Mouse (Mus musculus): ENCODE results near the gene Olfr476. TPM values are rescaled to one million over a fixed set of nuclear protein-coding genes. Genes with fewer than 3 reads are reported as not detected.
"Not testable (repeated sequence)": the region's sequence is repeated elsewhere in the genome, so short reads cannot be mapped to it uniquely, and the experiment has no call there.

The Olfr476 gene
- polyA plus RNA-seq (2015; fragmentation: Nextera tagmentation; extraction: Ambion mirVana), result not detected in 2 replicates

DNA sequence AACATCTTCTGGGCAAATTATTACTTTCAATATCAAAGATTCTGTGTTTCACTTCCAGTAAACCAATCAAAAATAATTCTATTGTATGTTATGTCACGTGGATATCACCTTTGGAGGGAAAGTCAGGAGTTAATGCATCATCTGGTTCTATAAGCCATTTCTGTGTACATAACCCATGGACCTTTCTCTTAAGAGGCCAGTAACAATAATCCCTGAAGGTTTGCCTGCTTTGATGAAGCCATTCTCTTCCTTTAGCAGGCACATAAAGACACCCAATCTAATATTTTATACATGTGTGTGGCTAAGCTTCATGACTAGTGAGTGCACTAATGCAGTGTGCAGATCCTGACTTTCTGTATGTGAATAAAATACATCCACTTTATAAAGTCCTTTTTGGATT lies at the start of gene Olfr476:
TSS of gene Olfr476 (plus strand) at position 301 of the 400 bp plus-strand sequence.
- Histone ChIP-seq H3K36me3 (no peaks in the 10 kb centered on the region), H3K9ac (no peak within 1 kb of the TSS), H3K4me2 (no peak within 1 kb of the TSS), H3K4me1 (replicated peaks) (no peaks in the 10 kb centered on the region), H3K27ac (no peak within 1 kb of the TSS), H3K9me3 (replicated peaks) (no peaks in the 10 kb centered on the region), H3K27me3 (no peaks in the 10 kb centered on the region), H3K4me3 (replicated peaks) (no peak within 1 kb of the TSS)
- ATAC-seq (ENCODE audit: low read depth) (no peak), DNase-seq (no peak)
- 31% methylated on average over 1 of the region's 1 CpGs for WGBS (ENCODE audit: insufficient replicate concordance)

DNA sequence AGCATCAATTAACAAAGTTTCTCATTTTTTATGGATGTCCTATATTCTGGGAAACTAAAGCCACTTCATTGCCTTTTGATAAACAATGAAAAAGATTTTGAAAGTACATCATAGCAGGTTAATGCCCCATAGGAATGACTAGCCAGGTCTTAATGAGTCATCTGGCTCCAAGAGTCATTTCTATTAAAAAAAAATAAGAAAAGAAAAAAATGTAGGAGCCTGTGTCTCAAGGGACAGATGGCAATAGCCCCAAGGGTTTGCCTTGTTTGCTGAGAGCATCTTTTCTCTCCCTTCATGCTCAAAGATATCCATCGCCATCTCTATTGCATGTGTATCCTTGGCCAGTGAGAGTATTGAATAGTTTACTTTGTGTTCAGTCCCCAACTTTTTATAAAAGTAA lies 34.5 kb upstream of the Olfr476 start, which contains the start of gene Olfr473:
TSS of gene Olfr473 (plus strand) at position 301 of the 400 bp plus-strand sequence.
- Histone ChIP-seq H3K27ac (no peak within 1 kb of the TSS), H3K27me3 (no peaks in the 10 kb centered on the region), H3K4me3 (replicated peaks) (no peak within 1 kb of the TSS), H3K9me3 (replicated peaks) (no peaks in the 10 kb centered on the region), H3K4me2 (no peak within 1 kb of the TSS), H3K9ac (no peak within 1 kb of the TSS), H3K4me1 (replicated peaks) (no peaks in the 10 kb centered on the region), H3K36me3 (no peaks in the 10 kb centered on the region)
- DNase-seq (no peak), ATAC-seq (ENCODE audit: low read depth) (no peak)
- 67% methylated on average over 1 of the region's 1 CpGs for WGBS (ENCODE audit: insufficient replicate concordance)

GRCm38 (mm10) chr7:107952539-107952938 lies 12.1 kb upstream of the Olfr476 start:
- WGBS (ENCODE audit: insufficient replicate concordance), result 77% methylated on average over 12 of the region's 12 CpGs
- not testable (repeated sequence) for H3K4me1 ChIP-seq (replicated peaks); H3K36me3 ChIP-seq; H3K9ac ChIP-seq; ATAC-seq (ENCODE audit: low read depth); DNase-seq; H3K9me3 ChIP-seq (replicated peaks); H3K27ac ChIP-seq; H3K4me3 ChIP-seq (replicated peaks); H3K4me2 ChIP-seq; H3K27me3 ChIP-seq

- Histone ChIP-seq H3K4me1 (replicated peaks) (no peaks in the 10 kb centered on the region), H3K4me2 (no peak within 1 kb of the TSS), H3K9ac (no peak within 1 kb of the TSS), H3K36me3 (no peaks in the 10 kb centered on the region), H3K27me3 (no peaks in the 10 kb centered on the region), H3K27ac (no peak within 1 kb of the TSS), H3K4me3 (replicated peaks) (no peak within 1 kb of the TSS), H3K9me3 (replicated peaks) (no peaks in the 10 kb centered on the region; the same call in 1 of the 2 replicates)
- 54% methylated on average over 1 of the region's 1 CpGs for WGBS (ENCODE audit: insufficient replicate concordance)
- no peak for DNase-seq
- ATAC-seq (ENCODE audit: low read depth), result no peak
Observed at GRCm38 (mm10) chr7:107954343-107954742, 10.3 kb upstream of the Olfr476 start, which contains the start of gene Olfr474. TSS of gene Olfr474 (plus strand) at chr7:107954643.

- Histone ChIP-seq H3K27ac (no peak within 1 kb of the TSS), H3K9me3 (replicated peaks) (no peaks in the 10 kb centered on the region), H3K27me3 (no peaks in the 10 kb centered on the region), H3K4me3 (replicated peaks) (no peak within 1 kb of the TSS), H3K9ac (no peak within 1 kb of the TSS), H3K36me3 (no peaks in the 10 kb centered on the region), H3K4me1 (replicated peaks) (no peaks in the 10 kb centered on the region), H3K4me2 (no peak within 1 kb of the TSS)
- DNase-seq (no peak), ATAC-seq (ENCODE audit: low read depth) (no peak)
- 47% methylated on average over 2 of the region's 2 CpGs for WGBS (ENCODE audit: insufficient replicate concordance)
Observed at GRCm38 (mm10) chr7:107986393-107986792, 21.8 kb downstream of the Olfr476 start, which contains the start of gene Olfr477. TSS of gene Olfr477 (plus strand) at chr7:107986693.

GRCm38 (mm10) chr7:108014256-108014655 lies 49.7 kb downstream of the Olfr476 start:
- not testable (repeated sequence) for H3K27ac ChIP-seq; H3K27me3 ChIP-seq; H3K36me3 ChIP-seq; H3K4me3 ChIP-seq (replicated peaks); DNase-seq; H3K4me1 ChIP-seq (replicated peaks); H3K9me3 ChIP-seq (replicated peaks); ATAC-seq (ENCODE audit: low read depth); H3K4me2 ChIP-seq; H3K9ac ChIP-seq

Other genes starting within 250 kb of the Olfr476 start
- gene Cyb5r2, start 206.8 kb upstream of the Olfr476 start, polyA plus RNA-seq (2015; fragmentation: Nextera tagmentation; extraction: Ambion mirVana), result 0.03 and 0.09 TPM in 2 replicates
- not detected in 2 replicates for gene Ovch2, start 163.6 kb upstream of the Olfr476 start, polyA plus RNA-seq (2015; fragmentation: Nextera tagmentation; extraction: Ambion mirVana)
- not detected in 2 replicates for gene Olfr467, start 152.5 kb upstream of the Olfr476 start, polyA plus RNA-seq (2015; fragmentation: Nextera tagmentation; extraction: Ambion mirVana)
- not detected in 2 replicates for gene Olfr469, start 139.3 kb upstream of the Olfr476 start, polyA plus RNA-seq (2015; fragmentation: Nextera tagmentation; extraction: Ambion mirVana)
- not detected in 2 replicates for gene Olfr470, start 117.3 kb upstream of the Olfr476 start, polyA plus RNA-seq (2015; fragmentation: Nextera tagmentation; extraction: Ambion mirVana)
- not detected in 2 replicates for gene Olfr472, start 66.9 kb upstream of the Olfr476 start, polyA plus RNA-seq (2015; fragmentation: Nextera tagmentation; extraction: Ambion mirVana)
- gene Olfr473, start 34.4 kb upstream of the Olfr476 start, polyA plus RNA-seq (2015; fragmentation: Nextera tagmentation; extraction: Ambion mirVana), result not detected in 2 replicates
- gene Olfr474, start 10.2 kb upstream of the Olfr476 start, polyA plus RNA-seq (2015; fragmentation: Nextera tagmentation; extraction: Ambion mirVana), result not detected in 2 replicates
- not detected in 2 replicates for gene Olfr477, start 21.9 kb downstream of the Olfr476 start, polyA plus RNA-seq (2015; fragmentation: Nextera tagmentation; extraction: Ambion mirVana)
- gene Olfr478, start 69.2 kb downstream of the Olfr476 start, polyA plus RNA-seq (2015; fragmentation: Nextera tagmentation; extraction: Ambion mirVana), result not detected in 2 replicates
- gene Olfr479, start 85.9 kb downstream of the Olfr476 start, polyA plus RNA-seq (2015; fragmentation: Nextera tagmentation; extraction: Ambion mirVana), result not detected in 2 replicates
- gene Olfr480, start 102.5 kb downstream of the Olfr476 start, polyA plus RNA-seq (2015; fragmentation: Nextera tagmentation; extraction: Ambion mirVana), result not detected in 2 replicates
- gene Olfr481, start 115.1 kb downstream of the Olfr476 start, polyA plus RNA-seq (2015; fragmentation: Nextera tagmentation; extraction: Ambion mirVana), result not detected in 2 replicates
- 0.06 TPM in 1 of 2 replicates, not detected in the other for gene Olfr482, start 132.8 kb downstream of the Olfr476 start, polyA plus RNA-seq (2015; fragmentation: Nextera tagmentation; extraction: Ambion mirVana)
- not detected in 2 replicates for gene Olfr483, start 136.0 kb downstream of the Olfr476 start, polyA plus RNA-seq (2015; fragmentation: Nextera tagmentation; extraction: Ambion mirVana)
- gene Olfr484, start 162.6 kb downstream of the Olfr476 start, polyA plus RNA-seq (2015; fragmentation: Nextera tagmentation; extraction: Ambion mirVana), result not detected in 2 replicates
- gene Olfr485, start 195.1 kb downstream of the Olfr476 start, polyA plus RNA-seq (2015; fragmentation: Nextera tagmentation; extraction: Ambion mirVana), result not detected in 2 replicates
- not detected in 2 replicates for gene Olfr486, start 207.9 kb downstream of the Olfr476 start, polyA plus RNA-seq (2015; fragmentation: Nextera tagmentation; extraction: Ambion mirVana)
- gene Olfr487, start 249.8 kb downstream of the Olfr476 start, polyA plus RNA-seq (2015; fragmentation: Nextera tagmentation; extraction: Ambion mirVana), result not detected in 2 replicates